Mouse (Mus musculus) stomach, postnatal 0 days (tissue): ENCODE measurements around the gene Tcf12. TPM values are rescaled to one million over a fixed set of nuclear protein-coding genes. Genes with fewer than 3 reads are reported as not detected.

Source experiments
- ATAC-seq: fragments of 200-750 bp; cut with Nextera tagmentation; 2 replicates; pipeline ENCODE4 v1.8.0; 2017; ENCODE audit not compliant: low FRiP score, low TSS enrichment
- DNase-seq: peaks from one replicate; pipeline ENCODE4 v3.0.0-alpha.2; 2016; ENCODE audit warnings: low spot score
- H3K27ac ChIP-seq: fragments of 300-500 bp; sonication (generic); replicated peaks from 2 replicates; pipeline ENCODE4 v1.5.1; 2014; ENCODE audit warnings: mild to moderate bottlenecking, control low read depth
- H3K27me3 ChIP-seq: fragments of 300-500 bp; sonication (generic); 2 replicates; pipeline ENCODE4 v1.6.1; 2014; ENCODE audit warnings: low read length; ENCODE audit not compliant: control insufficient read depth, insufficient read depth
- H3K36me3 ChIP-seq: fragments of 300-500 bp; sonication (generic); 2 replicates; pipeline ENCODE4 v1.6.1; 2014; ENCODE audit warnings: low read length, mixed read lengths; ENCODE audit not compliant: control insufficient read depth, insufficient read depth
- H3K4me1 ChIP-seq: fragments of 300-500 bp; sonication (generic); replicated peaks from 2 replicates; pipeline ENCODE4 v1.6.1; 2014; ENCODE audit warnings: antibody characterized with exemption; ENCODE audit not compliant: control insufficient read depth, insufficient read depth
- H3K4me2 ChIP-seq: fragments of 300-500 bp; sonication (generic); replicated peaks from 2 replicates; pipeline ENCODE4 v1.6.1; 2014; ENCODE audit warnings: low read depth, mild to moderate bottlenecking, control low read depth, moderate library complexity
- H3K4me3 ChIP-seq: fragments of 300-500 bp; sonication (generic); 2 replicates; pipeline ENCODE4 v1.5.1; 2014; ENCODE audit warnings: low read depth, low read length, control low read depth
- H3K9ac ChIP-seq: fragments of 300-500 bp; sonication (generic); 2 replicates; pipeline ENCODE4 v1.6.1; 2014; ENCODE audit warnings: mild to moderate bottlenecking, low read length, control low read depth, mixed read lengths
- H3K9me3 ChIP-seq: fragments of 300-500 bp; sonication (generic); 2 replicates; pipeline ENCODE4 v1.6.1; 2016; ENCODE audit warnings: low read length; ENCODE audit not compliant: control insufficient read depth
- CTCF ChIP-seq: IDR thresholded peaks from 2 replicates; pipeline ENCODE4 v1.5.1; 2016; ENCODE audit warnings: antibody characterized with exemption, low read depth, mild to moderate bottlenecking, moderate library complexity
- EP300 ChIP-seq: optimal IDR thresholded peaks from 2 replicates; pipeline ENCODE3; 2016; ENCODE audit warnings: antibody characterized with exemption
- WGBS: fragments of 180-500 bp; shearing (Covaris S2); extraction: QIAGEN DNeasy Blood & Tissue Kit; methylation state at CpG from one replicate; pipeline ENCODE4 v1.1.7; 2014; 5-methylcytosine and 5-hydroxymethylcytosine counted together
- polyA plus RNA-seq: library from polyadenylated mRNA; unstranded; fragments of >200 nt; fragmentation: Nextera tagmentation; extraction: Ambion mirVana; gene quantifications from 2 replicates; pipeline ENCODE4 v1.2.1, GENCODE M21; 2015

Gene Tcf12
- polyA plus RNA-seq, 1 experiment from 2014 or later = 28.7 TPM

GRCm38 (mm10) chr9:71916662-71916953, 195.1 kb downstream of the Tcf12 start:
- ATAC-seq (no peak), DNase-seq (no peak)
- no peak overlapping the region for H3K4me2 ChIP-seq
- no peak overlapping the region for H3K4me3 ChIP-seq
- TF ChIP-seq EP300 = no peak
- TF ChIP-seq CTCF = no peak
- no peaks in the 10 kb centered on the region for H3K36me3 ChIP-seq
- no peaks in the 10 kb centered on the region for H3K4me1 ChIP-seq
- H3K27ac ChIP-seq = no peak overlapping the region
- no peak overlapping the region for H3K9ac ChIP-seq
- H3K27me3 ChIP-seq = no peaks in the 10 kb centered on the region
- H3K9me3 ChIP-seq = no peaks in the 10 kb centered on the region

- Histone ChIP-seq H3K27ac (no peak overlapping the region), H3K9ac (no peak overlapping the region), H3K4me1 (no peaks in the 10 kb centered on the region), H3K4me3 (no peak overlapping the region), H3K27me3 (no peaks in the 10 kb centered on the region), H3K9me3 (no peaks in the 10 kb centered on the region), H3K4me2 (no peak overlapping the region), H3K36me3 (no peaks in the 10 kb centered on the region)
- ATAC-seq (no peak), DNase-seq (no peak)
- TF ChIP-seq CTCF (no peak), EP300 (no peak)
- 41% methylated on average over 6 of the region's 6 CpGs for WGBS
These were observed 195.6 kb downstream of the Tcf12 start for GRCm38 (mm10) chr9:71915871-71916661.

DNA sequence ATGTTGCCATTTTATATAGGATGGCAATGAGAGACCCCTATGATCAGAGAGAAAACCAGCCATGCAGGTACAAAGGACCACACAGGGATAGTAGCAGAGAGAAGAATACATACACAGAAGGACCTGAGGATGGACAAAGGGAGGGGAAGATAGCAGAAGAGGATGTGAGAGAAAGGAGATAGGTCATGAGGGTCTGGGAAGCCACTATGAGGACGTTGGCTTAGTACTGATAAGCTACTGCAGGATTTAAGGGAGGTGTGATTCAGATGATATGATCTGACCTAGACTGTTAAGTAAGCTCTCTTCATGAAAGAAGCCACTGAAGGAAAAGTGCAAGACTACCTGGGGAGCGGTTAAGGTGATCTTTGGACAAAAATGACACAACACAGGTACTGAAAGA, 205.1 kb downstream of the Tcf12 start:
- H3K36me3 ChIP-seq = peaks cover 4% of the 10 kb centered on the region
- no peak overlapping the region for H3K4me2 ChIP-seq
- no peak overlapping the region for H3K4me3 ChIP-seq
- TF ChIP-seq EP300 (no peak), CTCF (no peak)
- H3K9ac ChIP-seq = no peak overlapping the region
- no peaks in the 10 kb centered on the region for H3K4me1 ChIP-seq
- ATAC-seq (no peak), DNase-seq (no peak)
- no peak overlapping the region for H3K27ac ChIP-seq
- WGBS = 71% methylated on average over 2 of the region's 2 CpGs
- no peaks in the 10 kb centered on the region for H3K27me3 ChIP-seq
- no peaks in the 10 kb centered on the region for H3K9me3 ChIP-seq

DNA sequence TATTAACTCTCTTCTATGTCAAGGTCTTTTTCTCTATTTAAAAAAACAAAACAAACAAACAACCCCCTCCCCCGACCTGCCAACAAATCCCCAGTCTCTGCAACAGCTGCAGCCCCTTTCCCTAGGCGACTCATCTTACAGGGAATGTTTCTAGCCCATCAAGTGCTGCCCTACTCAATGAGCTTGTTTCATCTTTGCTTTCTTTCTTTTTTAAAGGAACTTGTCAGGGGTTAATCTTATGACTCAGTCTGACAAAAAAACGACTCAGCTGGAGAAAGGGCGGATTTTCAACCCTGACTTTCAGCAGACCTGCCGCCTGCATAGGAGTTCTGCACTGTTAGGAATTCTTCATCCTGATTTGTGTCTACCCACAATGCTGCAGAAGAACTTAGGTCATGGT, 212.8 kb downstream of the Tcf12 start:
- TF ChIP-seq CTCF (no peak), EP300 (no peak)
- DNase-seq (no peak), ATAC-seq (no peak)
- no peaks in the 10 kb centered on the region for H3K36me3 ChIP-seq
- no peaks in the 10 kb centered on the region for H3K27me3 ChIP-seq
- WGBS = 24% methylated on average over 5 of the region's 5 CpGs
- H3K4me1 ChIP-seq = no peaks in the 10 kb centered on the region
- H3K9me3 ChIP-seq = no peaks in the 10 kb centered on the region
- H3K9ac ChIP-seq = no peak overlapping the region
- no peak overlapping the region for H3K4me2 ChIP-seq
- no peak overlapping the region for H3K27ac ChIP-seq
- H3K4me3 ChIP-seq = no peak overlapping the region

- Histone ChIP-seq H3K4me2 (no peak overlapping the region), H3K27me3 (no peaks in the 10 kb centered on the region), H3K27ac (0 out of 2 replicates have a peak overlapping the region, but pooled peaks have one; percentile 2), H3K36me3 (no peaks in the 10 kb centered on the region), H3K9me3 (no peaks in the 10 kb centered on the region), H3K4me3 (no peak overlapping the region), H3K9ac (no peak overlapping the region), H3K4me1 (no peaks in the 10 kb centered on the region)
- ATAC-seq (no peak), DNase-seq (no peak)
- TF ChIP-seq CTCF (no peak), EP300 (no peak)
- WGBS = 67% methylated on average over 1 of the region's 1 CpGs
These were observed 214.3 kb downstream of the Tcf12 start for GRCm38 (mm10) chr9:71897399-71897798.

DNA sequence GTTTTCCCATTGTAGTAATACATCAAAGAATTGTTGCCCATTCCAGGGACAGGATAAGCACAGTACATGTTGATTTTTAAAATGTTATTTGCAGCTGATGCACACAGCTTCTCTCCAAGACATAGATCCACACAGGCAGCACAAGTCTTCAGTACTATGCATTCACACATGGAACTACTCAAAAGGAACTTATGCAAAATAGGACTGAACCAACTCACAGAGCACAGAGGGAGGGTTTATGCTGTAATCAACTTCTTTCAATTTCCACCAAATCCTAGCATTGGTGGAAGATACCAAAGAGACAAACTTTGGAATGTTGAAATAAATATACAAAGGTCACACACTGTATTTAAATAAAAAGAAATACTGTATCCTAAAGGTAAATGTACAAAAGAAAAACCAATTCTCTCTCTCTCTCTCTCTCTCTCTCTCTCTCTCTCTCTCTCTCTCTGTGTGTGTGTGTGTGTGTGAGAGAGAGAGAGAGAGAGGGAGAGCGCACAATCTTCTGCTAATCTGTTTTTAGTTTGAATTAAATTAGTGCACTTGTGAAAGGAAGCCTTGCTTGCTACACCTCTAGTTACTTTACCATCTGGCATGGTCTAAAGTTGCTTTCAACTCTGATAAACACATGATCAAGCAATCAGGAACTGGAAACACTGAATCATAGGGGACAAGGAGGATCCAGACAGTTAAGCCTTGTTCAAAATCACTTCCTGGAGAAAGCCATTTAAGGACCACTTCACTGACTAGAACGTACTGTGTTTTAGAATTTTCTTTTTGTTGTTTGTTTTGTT, 215.5 kb downstream of the Tcf12 start:
- no peaks in the 10 kb centered on the region for H3K36me3 ChIP-seq
- DNase-seq (no peak), ATAC-seq (peak; percentile 81)
- peak overlapping the region; percentile 14; the same call in 1 of the 2 replicates for H3K27ac ChIP-seq
- TF ChIP-seq CTCF = no peak
- TF ChIP-seq EP300 = no peak
- H3K4me2 ChIP-seq = 0 out of 2 replicates have a peak overlapping the region, but pooled peaks have one; percentile 1
- H3K4me1 ChIP-seq = no peaks in the 10 kb centered on the region
- no peaks in the 10 kb centered on the region for H3K9me3 ChIP-seq
- WGBS = 28% methylated on average over 2 of the region's 2 CpGs
- peak overlapping the region; percentile 13 for H3K4me3 ChIP-seq
- no peak overlapping the region for H3K9ac ChIP-seq
- no peaks in the 10 kb centered on the region for H3K27me3 ChIP-seq
